Mouse (Mus musculus) ES-Bruce4 (cell line): ENCODE results near the gene Nav3. TPM values are rescaled to one million over a fixed set of nuclear protein-coding genes. Genes with fewer than 3 reads are reported as not detected.

ENCODE experiments used
- H3K27ac ChIP-seq: 2 replicates; pipeline ENCODE4 v1.5.1; 2012; ENCODE audit warnings: low read length, inconsistent platforms; ENCODE audit not compliant: insufficient read depth
- H3K27me3 ChIP-seq: 2 replicates; pipeline ENCODE4 v1.6.1; 2012; ENCODE audit warnings: mild to moderate bottlenecking, low read length, inconsistent platforms; ENCODE audit not compliant: control insufficient read depth, poor library complexity, insufficient read depth, severe bottlenecking
- H3K36me3 ChIP-seq: 2 replicates; pipeline ENCODE4 v1.6.1; 2012; ENCODE audit warnings: inconsistent platforms, mild to moderate bottlenecking, low read length, moderate library complexity; ENCODE audit not compliant: control insufficient read depth, poor library complexity, insufficient read depth, severe bottlenecking
- H3K4me1 ChIP-seq: one replicate; pipeline ENCODE4 v1.8.1; 2011; ENCODE audit warnings: low read length; ENCODE audit not compliant: control insufficient read depth, insufficient read depth
- H3K4me3 ChIP-seq: 2 replicates; pipeline ENCODE4 v1.5.1; 2011; ENCODE audit warnings: low read depth, mild to moderate bottlenecking, low read length
- H3K9ac ChIP-seq: 2 replicates; pipeline ENCODE4 v1.6.1; 2012; ENCODE audit warnings: low read depth, mild to moderate bottlenecking, inconsistent platforms; ENCODE audit not compliant: poor library complexity, severe bottlenecking
- H3K9me3 ChIP-seq: replicated peaks from 2 replicates; pipeline ENCODE4 v1.6.1; 2012; ENCODE audit warnings: mild to moderate bottlenecking, low read length, inconsistent platforms; ENCODE audit not compliant: control insufficient read depth, poor library complexity, insufficient read depth, severe bottlenecking
- CTCF ChIP-seq: IDR thresholded peaks from one replicate; pipeline ENCODE4 v1.8.1; 2011; ENCODE audit warnings: low read depth, low read length
- EP300 ChIP-seq: IDR thresholded peaks from 2 replicates; pipeline ENCODE4 v1.6.1; 2011; ENCODE audit warnings: low read depth, low read length; ENCODE audit not compliant: insufficient read depth
- POLR2A ChIP-seq: IDR thresholded peaks from one replicate; pipeline ENCODE4 v1.8.1; 2011; ENCODE audit warnings: low read length; ENCODE audit not compliant: insufficient read depth
- polyA plus RNA-seq: library from polyadenylated mRNA; stranded (reverse); fragments of >200 nt; gene quantifications from 2 replicates; pipeline ENCODE4 v1.2.4, GENCODE M21; 2011; ENCODE audit warnings: low read depth; ENCODE audit not compliant: missing spikeins, insufficient read depth, insufficient read length

The Nav3 gene
- polyA plus RNA-seq, 1 experiment, result 0.36 TPM

DNA sequence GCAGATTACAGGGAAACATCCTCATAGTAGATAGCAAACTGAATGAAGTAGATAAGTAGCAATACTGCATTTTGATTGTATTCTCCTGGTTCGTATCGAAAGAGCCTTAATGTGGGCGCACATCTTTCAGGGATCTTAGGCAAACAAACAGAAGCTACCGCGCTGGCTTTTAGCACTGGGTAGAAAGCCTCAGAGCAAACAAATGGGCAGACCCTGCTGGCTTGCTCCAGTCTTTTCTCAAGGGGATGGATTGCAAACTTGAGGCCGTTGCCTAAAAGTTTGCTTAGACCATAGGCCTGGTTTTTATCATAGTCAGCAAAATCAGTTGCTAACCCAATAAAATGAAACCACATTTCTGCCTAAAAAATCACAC, 549.6 kb downstream of the Nav3 start:
- Histone ChIP-seq H3K27ac (no peak overlapping the region), H3K27me3 (no peaks in the 10 kb centered on the region), H3K4me3 (no peak overlapping the region), H3K9ac (no peak overlapping the region), H3K36me3 (no peaks in the 10 kb centered on the region), H3K9me3 (no peaks in the 10 kb centered on the region), H3K4me1 (no peaks in the 10 kb centered on the region)
- TF ChIP-seq EP300 (no peak), CTCF (no peak), POLR2A (no peak)

DNA sequence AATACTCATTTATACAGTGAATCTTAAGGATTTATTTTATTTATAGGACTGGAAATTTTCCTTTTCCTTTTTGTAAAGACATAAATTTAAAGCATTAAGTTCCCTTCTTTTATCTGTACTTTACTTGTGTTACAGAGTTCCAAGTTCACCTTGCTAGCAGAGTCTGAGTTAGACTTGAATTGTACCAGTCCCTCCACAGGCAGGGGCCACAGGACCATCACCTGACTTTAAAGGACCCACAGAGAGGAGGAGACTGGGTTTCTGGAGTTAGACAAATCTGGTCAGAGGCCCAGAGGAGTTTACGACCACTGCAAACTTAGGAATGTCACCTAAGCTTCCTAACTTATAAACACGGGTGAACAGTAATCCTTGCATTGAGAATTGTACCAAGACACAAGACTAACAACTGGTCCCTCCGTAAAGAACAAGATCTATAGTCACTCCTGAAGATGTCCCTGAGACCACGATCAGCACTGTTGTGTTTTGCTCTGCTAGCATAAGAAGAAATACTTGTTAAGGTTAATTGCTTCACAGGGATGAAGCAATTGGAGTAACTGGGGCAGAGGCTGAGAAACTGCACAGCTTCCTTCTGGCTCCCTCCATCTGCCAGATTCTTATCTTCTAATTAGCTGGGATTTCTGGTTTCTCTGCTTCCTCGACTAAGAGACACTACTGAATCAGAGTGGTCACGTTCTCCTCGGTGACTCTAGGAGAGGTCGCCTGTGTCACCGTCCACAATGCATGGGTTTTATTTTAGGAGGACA, 550.2 kb downstream of the Nav3 start:
- TF ChIP-seq CTCF (no peak), EP300 (no peak), POLR2A (no peak)
- no peaks in the 10 kb centered on the region for H3K36me3 ChIP-seq

DNA sequence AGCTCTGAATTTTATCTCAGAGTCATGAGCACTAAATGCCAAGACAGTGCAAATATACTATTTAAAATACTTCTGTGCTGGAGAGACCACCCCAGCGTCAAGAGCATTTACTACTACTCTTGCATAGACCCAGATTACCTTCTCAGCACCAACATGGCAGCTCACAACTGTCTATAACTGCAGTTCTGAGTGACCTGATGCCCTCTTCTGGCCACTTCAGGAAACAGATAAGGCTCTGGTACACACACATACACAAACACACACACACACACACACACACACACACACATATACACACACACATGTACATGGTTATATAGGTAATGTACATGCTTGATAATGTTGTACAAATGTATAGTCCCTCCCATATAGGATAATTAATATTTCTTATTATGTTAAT, 551.2 kb downstream of the Nav3 start:
- Histone ChIP-seq H3K4me3 (no peak overlapping the region), H3K9me3 (no peaks in the 10 kb centered on the region), H3K36me3 (no peaks in the 10 kb centered on the region), H3K4me1 (no peaks in the 10 kb centered on the region), H3K9ac (no peak overlapping the region), H3K27ac (no peak overlapping the region), H3K27me3 (no peaks in the 10 kb centered on the region)
- TF ChIP-seq EP300, result no peak
- TF ChIP-seq CTCF, result no peak
- no peak for TF ChIP-seq POLR2A

More for the DNA sequence above, 550.2 kb downstream of the Nav3 start:
- Histone ChIP-seq H3K9me3 (no peaks in the 10 kb centered on the region), H3K4me1 (no peaks in the 10 kb centered on the region), H3K27me3 (no peaks in the 10 kb centered on the region), H3K4me3 (no peak overlapping the region), H3K27ac (no peak overlapping the region), H3K9ac (no peak overlapping the region)

DNA sequence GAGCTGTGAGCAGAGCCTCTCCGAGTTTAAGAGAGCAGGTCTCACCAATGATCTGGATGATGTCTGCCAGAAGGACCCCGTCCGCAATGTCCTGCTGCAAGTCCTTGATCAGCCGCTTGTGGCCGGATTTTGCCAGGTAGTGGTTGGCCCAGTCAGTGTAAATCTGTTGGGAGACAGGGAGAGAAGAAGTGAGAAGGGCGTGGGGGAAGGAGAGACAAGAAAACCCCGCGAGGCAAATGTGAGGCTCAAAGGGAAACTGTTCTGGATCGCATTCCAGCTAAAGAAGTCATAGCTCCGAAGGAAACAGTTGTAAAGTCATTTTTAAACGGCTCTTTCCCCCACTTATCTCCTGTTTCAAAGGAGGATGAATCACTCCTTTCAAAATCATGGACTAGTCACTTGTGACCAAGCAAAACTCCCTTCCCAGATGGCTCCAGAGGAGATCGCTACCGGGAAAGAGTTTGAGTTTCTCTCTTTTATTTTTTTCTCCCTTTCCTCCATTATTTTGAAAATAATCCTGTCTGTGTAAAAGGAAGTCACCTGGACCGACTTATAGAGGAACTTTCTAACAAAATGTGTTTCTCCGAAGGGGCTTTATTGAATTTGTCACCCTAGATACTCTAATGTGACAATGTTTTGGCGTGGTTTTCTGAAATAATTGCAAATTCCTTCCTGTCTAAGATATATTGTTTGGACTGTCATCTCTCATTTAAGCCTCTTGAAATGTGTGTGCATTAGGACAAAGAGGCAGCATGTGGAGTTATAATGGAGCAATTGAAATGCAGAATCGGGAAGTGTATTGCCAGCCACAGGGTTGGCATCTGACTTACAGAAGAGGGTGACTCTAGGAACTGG, 552.1 kb downstream of the Nav3 start:
- Histone ChIP-seq H3K9me3 (no peaks in the 10 kb centered on the region), H3K36me3 (no peaks in the 10 kb centered on the region), H3K4me1 (no peaks in the 10 kb centered on the region), H3K27ac (no peak overlapping the region), H3K9ac (no peak overlapping the region), H3K27me3 (no peaks in the 10 kb centered on the region), H3K4me3 (no peak overlapping the region)
- TF ChIP-seq EP300 (no peak), CTCF (no peak), POLR2A (no peak)

DNA sequence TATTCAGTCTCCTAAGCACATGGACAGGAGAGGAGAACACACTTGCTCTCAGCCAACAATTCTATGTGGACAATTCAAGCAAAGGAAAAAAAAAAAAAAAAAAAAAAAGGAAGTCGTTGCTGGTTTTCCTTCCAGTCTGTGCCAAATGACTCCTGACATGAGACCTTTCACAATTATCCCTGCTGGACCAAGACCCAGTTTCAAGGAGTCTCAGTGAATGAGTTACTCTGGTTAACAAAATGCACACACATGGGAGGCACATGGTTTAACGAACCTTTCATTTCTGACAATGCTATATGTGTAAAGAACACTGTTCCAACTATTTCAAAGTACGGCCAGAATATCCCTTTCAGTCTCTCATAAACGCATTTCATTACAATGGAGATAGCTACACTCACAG, 552.8 kb downstream of the Nav3 start:
- Histone ChIP-seq H3K27ac (no peak overlapping the region), H3K9ac (no peak overlapping the region), H3K4me3 (no peak overlapping the region), H3K27me3 (no peaks in the 10 kb centered on the region), H3K36me3 (no peaks in the 10 kb centered on the region), H3K9me3 (no peaks in the 10 kb centered on the region), H3K4me1 (no peaks in the 10 kb centered on the region)
- TF ChIP-seq CTCF (no peak), POLR2A (no peak), EP300 (no peak)

DNA sequence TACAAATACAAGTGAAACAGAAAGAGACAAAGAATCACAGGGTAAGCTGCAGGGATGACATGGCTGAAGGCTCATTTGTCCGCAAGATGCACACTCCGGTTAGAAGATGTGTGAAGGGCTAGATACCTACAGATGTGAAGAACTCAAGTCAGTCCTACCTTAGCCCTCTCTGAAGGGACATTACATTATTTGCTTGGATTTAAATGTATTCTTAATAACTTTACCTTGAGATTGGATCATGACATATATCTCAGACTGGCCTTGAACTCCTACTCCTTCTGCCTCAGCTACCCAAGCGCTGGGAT, 566.9 kb downstream of the Nav3 start:
- no peak overlapping the region for H3K4me3 ChIP-seq
- no peaks in the 10 kb centered on the region for H3K9me3 ChIP-seq
- no peaks in the 10 kb centered on the region for H3K4me1 ChIP-seq
- H3K9ac ChIP-seq, result no peak overlapping the region
- no peak for TF ChIP-seq POLR2A
- TF ChIP-seq EP300, result no peak
- no peak for TF ChIP-seq CTCF
- no peaks in the 10 kb centered on the region for H3K27me3 ChIP-seq
- no peaks in the 10 kb centered on the region for H3K36me3 ChIP-seq
- H3K27ac ChIP-seq, result no peak overlapping the region
